Mouse (Mus musculus) thymus, postnatal 0 days (tissue): Measurements from ENCODE around the gene Rfpl4. TPM values are rescaled to one million over a fixed set of nuclear protein-coding genes. Genes with fewer than 3 reads are reported as not detected.
"Not testable (repeated sequence)": the region's sequence is repeated elsewhere in the genome, so short reads cannot be mapped to it uniquely, and the experiment has no call there.

Experiments used
- DNase-seq: peaks from one replicate; pipeline ENCODE4 v3.0.0-alpha.2; 2015; ENCODE audit warnings: low spot score
- polyA plus RNA-seq: library from polyadenylated mRNA; unstranded; fragments of >200 nt; fragmentation: Nextera tagmentation; extraction: Ambion mirVana; gene quantifications from 2 replicates; pipeline ENCODE4 v1.2.1, GENCODE M21; 2015

The Rfpl4 gene
- not detected in 2 replicates for polyA plus RNA-seq

DNA sequence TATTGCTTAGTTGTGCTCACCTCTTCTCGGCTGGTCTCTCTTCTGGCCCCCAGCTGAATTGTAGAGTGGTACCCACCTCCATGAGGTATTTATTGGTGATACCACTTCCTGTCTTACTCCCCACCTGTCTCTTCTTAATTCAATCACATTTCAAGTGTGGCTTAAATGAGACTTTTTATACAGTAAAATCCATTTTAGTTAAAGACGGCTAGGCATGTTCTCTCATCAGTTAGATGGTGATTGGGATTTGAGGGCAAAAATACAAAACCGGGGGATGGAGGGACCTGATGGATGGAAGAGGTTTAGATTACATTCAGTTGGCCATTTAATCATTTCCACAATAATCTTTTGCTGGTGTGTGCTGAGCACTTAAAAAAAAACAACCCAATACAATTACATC lies at the start of gene Rfpl4:
Gene Rfpl4, minus strand, starts transcription at position 101 of the 400 bp plus-strand sequence.
- no peak for DNase-seq

DNA sequence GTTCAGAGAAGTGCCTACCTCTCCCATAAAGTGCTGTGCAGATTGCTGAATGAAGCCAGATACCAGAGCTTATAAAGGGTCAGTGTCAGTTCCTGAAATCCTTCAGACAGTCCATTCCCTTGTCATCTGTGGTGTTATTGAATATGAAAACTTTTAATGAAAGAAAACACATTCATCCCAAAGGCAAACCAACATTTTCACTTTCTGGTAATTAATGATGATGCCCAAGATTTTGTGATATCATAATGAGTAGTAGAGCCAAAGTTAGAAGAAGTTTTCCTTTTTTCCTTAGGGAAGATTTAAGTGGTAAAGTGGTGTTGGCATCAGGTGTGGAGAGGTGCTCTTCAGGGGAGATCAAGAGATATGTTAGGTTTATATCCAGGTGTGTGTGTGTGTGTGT lies 32.8 kb upstream of the Rfpl4 start, which contains the start of gene Vmn1r55:
Gene Vmn1r55, minus strand, starts transcription at position 101 of the 400 bp plus-strand sequence.
- not testable (repeated sequence) for DNase-seq

DNA sequence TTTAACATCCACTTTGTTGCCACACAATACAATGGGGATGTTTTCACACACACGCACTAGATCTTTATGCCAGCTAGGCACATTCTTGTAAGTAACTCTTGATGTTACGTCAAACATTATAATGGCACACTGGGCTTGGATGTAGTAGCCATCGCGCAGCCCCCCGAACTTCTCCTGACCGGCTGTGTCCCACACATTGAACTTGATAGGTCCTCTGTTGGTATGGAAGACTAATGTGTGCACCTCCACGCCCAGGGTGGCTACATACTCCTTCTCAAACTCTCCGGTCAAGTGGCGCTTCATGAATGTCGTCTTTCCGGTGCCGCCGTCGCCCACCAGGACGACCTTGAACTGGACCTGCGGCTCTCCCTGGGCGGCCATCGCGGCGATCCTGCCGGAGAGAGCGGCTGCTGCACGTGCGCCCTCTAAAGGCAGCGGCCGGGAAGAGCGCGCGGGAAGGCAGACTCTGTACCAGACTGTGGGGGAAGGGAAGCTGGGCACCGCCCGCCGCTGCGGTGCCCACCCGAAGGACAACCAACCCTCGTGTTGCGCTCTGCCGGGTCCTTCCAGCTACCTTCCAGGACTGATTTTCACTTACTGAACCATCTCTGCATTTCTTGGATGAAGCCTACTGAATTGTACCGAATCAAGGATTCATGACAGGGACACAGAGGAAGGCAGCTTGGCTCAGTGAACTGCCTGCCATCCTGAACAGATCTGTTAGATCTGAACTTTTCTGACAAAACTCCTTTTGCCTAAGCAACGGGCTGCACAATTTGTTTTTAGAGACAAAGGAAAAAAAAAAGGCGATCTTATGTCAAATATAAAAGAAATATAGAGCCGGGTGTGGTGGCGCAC lies 9.0 kb upstream of the Rfpl4 start, which contains the start of gene Rasl2-9:
Gene Rasl2-9, minus strand, starts transcription at position 402 of the 858 bp plus-strand sequence.
- DNase-seq, result peak; percentile 58

DNA sequence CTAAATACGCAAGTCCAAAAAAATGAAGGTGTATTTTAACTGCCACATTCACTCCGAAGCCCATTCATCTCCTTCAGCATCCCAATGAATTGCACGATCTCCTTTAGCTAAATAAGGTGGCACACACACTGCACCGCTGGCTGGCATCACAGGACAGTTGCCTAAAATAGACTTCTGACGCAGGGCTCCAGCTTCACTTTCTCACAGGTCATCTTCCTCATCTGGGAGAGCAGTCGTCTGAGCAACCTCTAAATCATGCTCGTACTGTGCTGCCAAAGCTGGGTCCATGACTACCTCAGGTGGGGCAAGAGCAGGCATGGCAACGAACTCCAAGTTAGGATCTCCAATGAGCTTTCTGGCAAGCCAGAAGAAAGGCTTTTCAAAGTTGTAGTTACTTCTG lies 8.3 kb upstream of the Rfpl4 start:
- DNase-seq, result no peak

DNA sequence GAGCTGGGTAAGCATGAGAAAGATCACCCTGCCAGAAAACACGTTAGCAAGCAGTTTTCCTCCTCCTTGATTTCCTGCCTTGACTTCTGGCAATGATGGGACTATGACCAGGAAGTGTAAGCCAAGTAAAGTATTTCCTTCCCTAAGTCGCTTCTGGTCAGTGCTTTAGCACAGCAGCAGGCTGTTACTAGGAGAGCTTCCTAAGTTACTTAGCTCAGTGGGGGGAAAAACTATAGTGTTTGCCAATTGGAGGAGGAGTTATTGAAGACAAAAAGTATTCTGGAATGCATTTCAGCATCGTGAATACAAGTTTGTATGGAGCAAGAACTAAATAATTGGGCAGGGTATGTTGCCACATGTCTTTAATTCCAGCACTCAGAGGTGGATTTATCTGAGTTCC lies 4.0 kb downstream of the Rfpl4 start:
- no peak for DNase-seq

DNA sequence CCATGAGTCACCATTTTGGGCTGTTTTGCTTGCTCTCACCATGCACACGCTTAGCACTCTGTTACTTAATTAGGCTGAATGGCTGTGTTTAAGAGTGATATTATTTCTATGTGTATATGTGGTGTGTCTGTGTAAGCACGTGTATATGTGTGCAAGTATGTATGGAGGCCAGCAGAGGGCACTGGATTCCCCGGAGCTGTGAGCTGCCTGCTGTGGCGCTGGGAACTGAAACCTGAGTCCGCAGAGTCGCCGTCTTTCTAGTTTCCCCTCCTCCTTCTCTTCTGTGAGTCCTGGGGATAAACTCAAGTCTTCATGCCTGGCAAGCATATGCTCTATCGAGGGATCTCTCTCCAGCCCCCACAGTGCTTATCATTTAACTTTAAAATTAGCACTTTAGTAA lies 7.4 kb downstream of the Rfpl4 start:
- no peak for DNase-seq

DNA sequence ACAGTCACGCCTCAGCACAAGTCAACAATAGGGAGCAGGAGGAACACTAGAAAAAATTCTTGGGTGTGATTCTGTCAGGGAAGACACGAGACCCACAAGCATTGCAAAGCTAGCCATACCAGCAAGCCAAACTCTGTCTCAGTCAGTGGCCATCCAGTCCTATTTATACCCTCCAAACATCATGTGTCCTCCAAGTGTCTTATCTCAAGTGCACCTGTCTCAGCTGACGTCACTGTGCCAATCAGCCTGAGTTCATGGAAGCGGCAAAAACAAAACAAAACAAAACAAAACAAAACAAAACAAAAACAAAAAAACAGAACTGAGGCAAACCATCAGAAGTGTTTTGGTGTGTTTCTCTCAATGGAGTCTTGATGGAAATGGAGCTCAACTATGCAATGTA lies 8.5 kb downstream of the Rfpl4 start:
- DNase-seq, result no peak

DNA sequence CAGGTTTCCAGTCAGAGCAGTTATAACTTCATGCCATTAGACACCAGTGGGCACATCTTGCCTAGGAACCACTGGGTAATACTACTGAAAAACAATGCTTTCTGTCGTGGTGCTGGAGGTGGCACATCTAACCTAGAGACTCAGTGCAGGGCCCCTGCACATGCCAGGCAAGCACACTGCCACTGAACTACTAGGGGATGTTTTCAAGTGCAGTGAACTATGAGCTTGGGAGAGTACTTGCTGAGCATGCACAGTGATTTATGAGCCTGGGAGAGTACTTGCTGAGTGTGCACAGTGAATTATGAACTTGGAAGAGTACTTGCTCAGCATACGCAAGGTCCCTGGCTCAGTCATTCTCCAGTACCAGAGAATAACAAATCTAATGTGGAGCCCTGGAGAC lies 14.2 kb downstream of the Rfpl4 start:
- DNase-seq, result no peak

DNA sequence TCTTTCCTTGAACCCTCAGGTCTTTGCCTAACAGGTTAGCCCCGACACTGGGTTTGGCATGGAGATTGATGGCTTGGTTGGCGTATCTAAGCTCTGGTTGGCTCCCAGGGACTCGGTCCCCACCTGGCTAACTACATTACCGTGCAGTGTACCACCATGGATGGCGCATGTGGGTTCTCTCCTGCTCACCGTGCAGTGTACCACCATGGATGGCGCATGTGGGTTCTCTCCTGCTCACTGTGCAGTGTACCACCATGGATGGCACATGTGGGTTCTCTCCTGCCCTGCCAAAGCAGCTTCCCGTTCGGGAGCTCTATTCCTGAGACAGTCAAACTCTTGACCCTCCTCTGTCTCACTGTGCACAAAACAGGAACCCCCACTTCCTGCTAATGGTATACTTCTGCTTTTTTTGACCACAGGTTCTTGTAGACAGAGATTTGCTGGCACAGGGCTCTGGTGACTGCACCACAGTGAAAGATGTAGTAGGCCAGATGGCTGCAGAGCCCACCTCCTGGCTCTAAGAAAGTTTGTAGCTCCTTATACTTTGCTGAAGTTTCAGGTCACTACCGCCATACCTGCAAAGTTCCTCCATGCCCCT lies 15.6 kb downstream of the Rfpl4 start:
- DNase-seq, result no peak

DNA sequence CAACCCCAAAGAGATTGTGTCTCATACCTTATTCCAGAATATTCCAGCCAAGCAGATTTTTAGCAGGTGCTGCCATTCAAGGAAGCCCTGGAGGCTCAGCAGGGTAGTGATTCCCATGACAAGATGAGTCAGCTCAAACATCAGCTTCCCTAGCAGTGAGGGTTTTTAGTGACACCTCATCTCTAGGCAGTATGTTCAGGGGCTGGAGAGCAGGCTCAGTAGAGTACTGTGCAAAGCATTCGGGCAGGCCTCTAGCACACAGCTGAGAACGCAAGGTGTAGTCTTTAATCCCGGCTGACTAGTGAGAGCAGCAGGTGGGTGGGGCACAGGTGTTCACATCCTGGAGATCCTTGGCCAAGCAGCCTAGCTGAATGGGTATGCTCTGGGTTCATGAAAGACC lies 17.0 kb downstream of the Rfpl4 start:
- no peak for DNase-seq

DNA sequence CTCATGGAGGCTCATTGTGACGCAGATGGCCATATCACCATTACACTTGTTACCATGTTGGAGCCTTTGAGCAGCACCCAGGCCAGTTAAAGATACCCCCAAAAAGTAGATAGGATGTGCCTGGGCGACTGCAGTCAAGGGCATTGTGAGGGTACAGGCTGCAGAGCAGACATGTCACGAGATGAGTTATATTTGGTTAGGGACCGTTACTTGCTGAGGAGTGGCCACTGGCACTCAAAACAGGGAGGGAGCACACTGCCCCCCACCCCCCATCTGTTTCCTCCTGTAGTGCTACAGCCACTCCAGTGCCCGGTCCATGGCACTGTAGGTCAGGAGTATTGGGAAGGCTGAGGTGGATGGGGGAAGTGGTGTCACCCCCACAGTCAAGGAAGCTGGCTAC lies 18.0 kb downstream of the Rfpl4 start:
- DNase-seq, result no peak

DNA sequence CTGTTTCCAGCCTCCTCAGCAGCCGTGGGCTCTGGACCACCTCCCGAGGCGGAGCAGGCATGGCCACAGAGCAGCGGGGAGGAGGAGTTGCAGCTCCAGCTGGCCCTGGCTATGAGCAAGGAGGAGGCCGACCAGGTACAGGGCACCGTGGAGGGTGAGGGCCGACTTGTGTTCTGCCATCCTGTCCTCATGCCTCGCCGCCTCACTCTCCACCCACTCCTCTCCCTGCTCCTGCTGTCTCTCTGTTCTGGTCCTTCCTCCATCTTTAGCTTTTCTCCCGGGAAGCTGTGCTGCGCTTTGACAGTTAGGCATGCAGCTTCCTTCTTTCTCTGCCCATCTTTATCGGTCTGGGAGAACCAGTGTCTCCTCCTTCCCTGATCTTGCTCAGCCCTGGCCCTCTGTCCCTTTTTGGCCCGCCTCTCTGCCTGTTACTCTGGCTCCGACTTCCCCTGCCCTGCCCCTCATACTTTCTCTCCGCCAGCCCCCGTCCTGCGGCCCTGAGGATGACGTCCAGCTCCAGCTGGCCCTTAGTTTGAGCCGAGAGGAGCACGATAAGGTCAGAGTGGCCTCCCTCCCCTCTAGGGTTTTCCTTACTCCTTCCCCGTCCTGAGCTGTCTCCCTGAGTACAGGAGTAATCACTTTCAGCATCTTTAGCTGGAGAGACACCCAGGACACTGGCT lies 23.8 kb downstream of the Rfpl4 start:
- DNase-seq, result no peak

DNA sequence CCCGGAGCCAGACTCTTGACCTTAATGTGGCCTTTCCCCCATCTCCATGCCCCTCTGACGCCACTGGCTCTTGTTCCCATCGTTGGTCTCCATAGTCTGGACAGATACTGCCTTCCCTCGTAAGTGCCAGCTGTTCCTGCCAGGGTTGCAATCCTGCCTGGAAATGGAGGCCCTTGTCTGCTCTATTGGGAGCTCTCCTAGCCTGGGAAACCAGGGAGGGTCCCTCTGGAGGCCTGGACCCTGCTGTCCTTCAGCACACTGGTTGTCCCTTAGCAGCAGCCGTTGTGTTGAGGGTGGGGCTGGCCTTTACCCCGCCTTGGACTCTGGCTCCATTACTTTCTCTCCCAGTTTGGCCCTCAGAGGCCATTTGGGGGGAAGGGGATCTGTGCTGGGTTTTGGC lies 24.4 kb downstream of the Rfpl4 start:
- no peak for DNase-seq

DNA sequence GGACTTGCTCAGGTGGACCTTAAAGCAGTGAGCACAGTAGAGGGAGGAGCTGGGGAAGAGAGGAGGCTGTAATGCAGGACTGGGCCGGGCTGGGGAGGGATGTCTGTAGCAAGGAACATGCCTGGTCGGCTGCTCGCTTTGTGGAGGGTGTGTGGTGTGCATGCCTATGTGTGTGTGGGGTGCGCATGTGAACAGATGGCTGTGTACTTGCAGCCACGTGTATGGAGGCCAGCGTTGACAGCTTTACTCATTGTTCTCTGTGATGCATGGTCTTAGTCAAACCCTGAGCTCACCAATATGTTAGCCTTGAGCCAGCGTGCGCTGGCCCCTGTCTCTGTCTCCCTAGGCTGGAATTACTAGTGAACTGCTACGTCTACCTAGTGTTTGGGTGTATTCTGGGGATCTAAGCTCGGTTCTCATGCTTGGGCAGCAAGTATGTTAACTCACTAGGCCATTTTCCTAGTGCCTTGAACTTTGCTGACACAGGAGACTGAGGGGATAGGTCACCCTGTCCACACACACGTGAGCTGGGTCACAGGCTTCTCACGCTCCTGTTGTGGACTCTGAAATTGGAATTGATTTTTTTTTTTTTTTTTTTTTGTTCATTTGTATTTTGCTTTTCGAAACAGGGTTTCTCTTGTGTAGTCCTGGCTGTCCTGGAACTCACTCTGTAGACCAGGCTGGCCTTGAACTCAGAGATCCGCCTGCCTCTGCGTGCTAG lies 25.6 kb downstream of the Rfpl4 start:
- DNase-seq, result no peak

DNA sequence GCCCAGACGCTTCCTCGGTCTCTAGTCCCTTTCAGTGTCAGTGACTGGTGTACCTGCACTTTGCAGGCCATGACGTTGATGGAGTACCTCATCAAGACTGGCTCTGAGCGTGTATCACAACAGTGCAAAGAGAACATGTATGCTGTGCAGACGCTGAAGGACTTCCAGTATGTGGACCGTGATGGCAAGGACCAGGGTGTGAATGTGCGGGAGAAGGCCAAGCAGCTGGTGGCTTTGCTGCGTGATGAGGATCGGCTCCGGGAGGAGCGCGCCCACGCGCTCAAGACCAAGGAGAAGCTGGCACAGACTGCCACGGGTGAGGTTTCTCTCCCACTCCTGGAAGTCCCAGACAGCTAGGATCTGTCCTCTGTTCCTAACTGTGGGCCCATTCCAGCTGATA lies 26.9 kb downstream of the Rfpl4 start:
- no peak for DNase-seq

DNA sequence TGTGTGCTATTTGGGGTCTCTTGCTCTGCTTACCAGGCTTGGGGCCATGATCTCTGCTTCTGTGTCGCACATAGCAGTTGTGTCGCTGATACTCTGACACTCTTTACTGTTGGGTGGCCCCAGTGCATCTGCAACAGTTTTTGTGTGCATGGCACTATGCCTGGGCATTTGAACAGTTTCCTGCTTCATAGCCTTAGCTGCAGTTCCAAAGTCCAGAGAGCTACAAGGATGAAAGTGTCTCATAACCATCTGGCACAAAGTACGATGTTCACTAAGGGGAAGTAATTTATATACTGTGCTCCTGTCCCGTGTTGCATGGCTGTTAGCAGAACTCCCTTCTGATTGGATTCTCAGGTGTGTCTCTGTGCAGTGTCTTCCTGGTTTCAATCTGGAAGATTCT lies 28.9 kb downstream of the Rfpl4 start:
- no peak for DNase-seq

DNA sequence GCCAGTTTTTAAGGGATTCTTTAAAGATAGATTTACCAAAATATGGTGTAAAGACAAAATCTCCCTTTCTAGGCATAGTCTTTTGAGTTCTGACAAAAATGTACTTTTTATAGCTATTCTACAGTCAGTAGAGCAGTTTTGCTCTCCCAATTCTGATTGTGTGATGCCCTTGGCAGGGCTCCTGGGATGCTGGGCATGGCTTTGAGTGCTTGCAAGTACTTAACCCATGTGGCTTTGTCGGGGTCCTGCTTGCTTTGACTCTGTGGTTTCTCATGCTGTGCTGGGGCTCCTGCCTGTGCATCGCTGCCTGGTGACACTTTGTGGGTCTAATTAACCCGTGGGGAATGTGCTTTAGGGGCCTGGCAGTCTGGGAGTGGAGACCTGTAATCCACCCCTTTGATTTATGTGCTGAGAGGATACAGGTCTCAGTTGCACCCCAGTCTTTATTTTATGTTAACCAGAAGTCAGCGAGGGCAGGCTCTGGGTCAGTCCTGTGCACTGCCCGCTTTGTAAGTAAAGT lies 29.8 kb downstream of the Rfpl4 start:
- no peak for DNase-seq

DNA sequence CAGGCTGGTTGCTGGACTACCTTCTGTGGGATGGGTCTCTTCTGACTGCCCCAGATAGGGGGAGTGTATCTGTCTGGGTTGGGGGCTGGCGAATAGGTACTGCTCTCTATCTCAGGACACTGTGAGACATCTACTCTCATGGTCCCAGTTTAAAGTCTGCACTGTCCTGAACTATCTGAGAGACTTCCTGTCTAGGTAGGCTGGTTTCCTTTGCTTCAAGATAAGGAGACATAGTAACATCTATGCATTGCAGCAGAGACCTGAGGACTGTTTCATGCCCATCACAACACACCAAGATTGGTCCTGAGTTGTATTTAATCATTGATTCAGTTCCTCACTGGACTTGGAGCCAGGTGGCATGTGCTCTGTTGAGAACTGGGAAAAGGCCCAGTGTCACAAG lies 31.2 kb downstream of the Rfpl4 start:
- no peak for DNase-seq

DNA sequence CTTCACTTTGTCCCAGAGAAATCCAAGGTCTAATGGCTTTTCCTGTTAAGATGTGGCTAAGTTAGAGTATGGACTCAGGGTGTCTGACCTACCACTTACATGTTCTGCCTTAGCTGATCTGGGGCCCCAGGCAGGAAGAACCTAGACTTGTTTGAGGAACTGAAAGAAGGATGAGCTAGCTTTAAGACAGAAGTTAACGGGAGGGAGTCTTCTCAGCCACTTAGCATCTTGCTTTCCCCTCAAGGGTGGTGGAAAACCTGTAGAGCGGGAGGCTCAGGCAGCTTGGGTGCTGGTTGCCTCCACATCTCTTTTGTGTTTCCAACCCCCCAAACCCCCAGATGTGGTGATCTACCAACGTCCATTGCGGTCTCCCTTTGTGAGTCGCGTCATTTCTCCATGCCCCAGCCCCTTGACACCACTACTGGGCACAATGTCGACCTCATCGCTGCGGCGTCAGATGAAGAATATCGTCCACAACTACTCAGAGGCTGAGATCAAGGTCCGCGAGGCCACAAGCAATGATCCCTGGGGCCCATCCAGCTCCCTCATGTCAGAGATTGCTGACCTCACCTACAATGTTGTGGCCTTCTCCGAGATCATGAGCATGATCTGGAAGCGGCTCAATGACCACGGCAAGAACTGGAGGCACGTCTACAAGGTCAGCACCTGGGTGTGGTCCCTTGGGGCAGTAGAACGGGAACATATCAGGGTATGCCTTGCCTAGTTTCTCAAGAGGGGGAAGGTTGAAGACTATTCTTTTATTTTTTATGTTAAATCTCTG lies 33.2 kb downstream of the Rfpl4 start:
- DNase-seq, result no peak

DNA sequence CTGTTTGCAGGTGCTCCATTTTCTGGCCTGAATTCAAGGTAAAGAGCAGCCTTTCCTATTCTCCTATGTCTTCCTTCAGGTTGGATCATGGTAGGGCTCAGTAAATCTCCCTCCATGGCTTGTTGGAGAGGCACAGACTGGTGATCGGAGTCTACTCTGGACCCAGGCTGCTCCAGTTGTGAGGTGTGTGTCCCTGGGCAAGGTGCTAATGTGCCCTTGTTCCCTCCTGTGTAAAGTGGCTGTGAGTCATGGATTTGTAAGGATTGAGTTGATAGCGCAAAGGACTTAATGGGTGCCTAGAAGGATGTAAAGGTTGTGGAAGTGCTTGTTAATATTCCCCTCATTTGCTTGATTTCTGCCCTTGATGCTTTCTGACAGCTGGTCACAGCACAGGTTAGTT lies 34.8 kb downstream of the Rfpl4 start:
- no peak for DNase-seq

DNA sequence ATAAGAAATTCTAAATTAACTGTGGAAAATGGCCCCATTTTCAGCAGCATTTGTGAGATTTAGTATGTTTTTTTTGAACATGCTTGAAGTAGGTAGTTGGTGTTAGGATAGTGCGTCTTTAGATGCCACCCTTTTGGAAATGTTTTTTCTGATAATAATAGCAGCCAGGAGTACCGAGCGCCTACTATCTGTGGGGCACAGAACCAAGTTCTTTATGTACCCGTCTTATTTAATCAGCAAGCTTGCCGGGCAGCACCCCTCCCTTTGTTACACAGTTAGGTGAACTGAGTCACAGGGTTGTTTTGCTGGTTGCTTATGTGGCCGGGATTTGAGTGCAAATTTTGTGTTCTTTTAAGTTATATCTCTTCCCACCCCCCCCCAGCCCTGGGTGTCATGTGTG lies 35.5 kb downstream of the Rfpl4 start:
- no peak for DNase-seq
